Mouse (Mus musculus) gonadal fat pad, adult 2 months (tissue): Measurements from ENCODE around the gene Gm8994. TPM values are rescaled to one million over a fixed set of nuclear protein-coding genes. Genes with fewer than 3 reads are reported as not detected.
"Not testable (repeated sequence)": the region's sequence is repeated elsewhere in the genome, so short reads cannot be mapped to it uniquely, and the experiment has no call there.

Experiments used
- DNase-seq: peaks from one replicate; pipeline ENCODE4 v3.0.0-alpha.2; 2012; ENCODE audit warnings: low read depth
- polyA plus RNA-seq: library from polyadenylated mRNA; depleted of rRNA; stranded (reverse); fragments of >200 nt; gene quantifications from 2 replicates; pipeline ENCODE4 v1.2.3, GENCODE M21; 2012; rRNA removed

The Gm8994 gene
- not detected in 2 replicates for polyA plus RNA-seq

DNA sequence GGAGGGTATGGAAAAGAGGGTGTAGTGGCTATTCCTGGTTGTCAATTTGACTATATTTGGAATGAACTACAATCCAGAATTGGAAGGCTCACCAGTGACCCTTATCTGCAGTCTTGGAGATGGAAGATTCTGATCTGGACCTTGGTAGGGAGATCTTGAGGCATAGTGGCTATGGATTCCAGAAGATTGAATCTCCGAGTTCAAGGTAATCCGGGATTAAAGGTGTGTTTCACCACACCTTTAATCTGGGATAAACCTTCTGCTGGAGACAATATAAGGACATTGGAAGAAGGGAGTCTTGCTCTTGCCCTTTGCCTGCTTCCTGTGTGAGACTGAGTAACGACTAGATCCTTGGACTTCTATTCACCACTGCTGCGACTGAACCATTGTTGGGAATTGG lies at the start of gene Gm8994:
TSS of gene Gm8994 (plus strand) at position 301 of the 400 bp plus-strand sequence.
- DNase-seq = not testable (repeated sequence)

GRCm38 (mm10) chr6:136277685-136278084 lies 49.7 kb upstream of the Gm8994 start:
- DNase-seq = no peak

- no peak for DNase-seq
Observed at GRCm38 (mm10) chr6:136284565-136284964, 42.8 kb upstream of the Gm8994 start.

DNA sequence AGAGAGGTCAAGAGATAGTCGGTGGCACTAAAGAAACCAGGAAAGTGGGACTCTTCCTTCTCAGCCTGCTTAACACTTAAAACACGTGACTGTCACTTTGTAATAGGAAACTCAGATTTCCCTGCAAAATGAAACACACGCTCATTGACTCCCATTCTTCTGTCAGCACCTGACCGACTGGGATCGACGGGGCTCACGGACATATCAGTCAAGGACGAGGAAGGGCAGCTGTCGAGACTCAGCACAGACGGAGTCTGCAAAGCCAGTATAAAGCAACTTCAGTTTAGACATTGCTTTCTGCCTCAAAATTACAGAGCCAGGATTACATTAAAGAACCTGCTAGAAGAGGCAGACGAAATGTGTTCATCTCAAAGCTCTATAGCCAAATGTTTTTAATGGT lies 41.2 kb upstream of the Gm8994 start:
- no peak for DNase-seq

- no peak for DNase-seq
Observed at GRCm38 (mm10) chr6:136286589-136286988, 40.8 kb upstream of the Gm8994 start.

DNA sequence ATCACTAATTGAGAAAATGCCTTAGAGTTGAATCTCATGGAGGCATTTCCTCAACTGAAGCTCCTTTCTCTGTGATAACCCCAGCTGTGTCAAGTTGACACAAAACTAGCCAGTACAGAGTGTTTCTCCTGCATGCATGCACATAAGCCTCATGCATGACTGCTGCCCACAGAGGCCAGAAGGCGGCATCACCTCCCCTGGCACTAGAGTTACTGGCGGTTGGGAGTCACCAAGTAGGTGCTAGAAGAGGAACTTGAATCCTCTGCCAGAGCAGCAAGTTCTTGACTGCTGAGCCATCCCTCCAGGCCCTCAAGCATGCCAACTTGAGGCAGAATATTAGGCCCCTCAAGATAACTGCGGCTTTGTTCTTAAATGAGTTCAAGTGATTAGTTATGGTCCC lies 35.9 kb upstream of the Gm8994 start:
- no peak for DNase-seq

DNA sequence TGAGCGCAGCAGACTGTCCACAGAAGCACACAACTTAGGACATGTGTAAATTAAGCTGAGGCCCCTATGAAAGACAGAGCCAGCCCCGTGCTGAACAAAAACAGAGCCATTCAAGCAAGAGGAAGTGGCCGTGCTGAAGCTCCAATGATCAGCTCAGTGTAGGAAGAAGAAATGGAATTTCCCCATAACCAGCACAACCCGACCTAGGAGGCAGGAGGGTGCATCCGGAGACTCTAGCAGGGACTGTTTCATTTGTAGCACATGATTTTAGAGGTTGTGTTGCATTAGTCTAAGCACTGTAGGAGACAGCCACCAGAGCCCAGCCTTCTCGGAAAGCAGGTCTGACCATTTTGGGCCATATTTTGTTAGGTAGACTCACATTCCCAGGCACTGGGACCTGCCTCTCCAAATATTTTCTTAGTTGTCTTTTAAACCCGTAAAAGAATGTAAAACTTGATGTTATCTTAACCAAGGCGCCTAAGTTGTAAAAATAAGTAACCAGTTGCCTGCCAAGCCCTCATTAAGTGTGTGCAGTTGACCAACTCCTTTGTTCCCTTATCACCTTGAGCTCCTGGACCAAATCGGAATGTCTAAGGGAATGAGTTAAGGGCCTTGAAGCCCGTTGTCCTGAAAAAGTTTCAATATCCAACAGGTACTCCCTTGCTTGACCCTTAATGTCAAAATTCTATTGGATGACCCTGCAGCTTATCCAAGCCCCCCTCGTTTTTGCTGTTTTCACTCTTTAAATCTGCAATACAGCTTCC lies 35.2 kb upstream of the Gm8994 start:
- DNase-seq = no peak

DNA sequence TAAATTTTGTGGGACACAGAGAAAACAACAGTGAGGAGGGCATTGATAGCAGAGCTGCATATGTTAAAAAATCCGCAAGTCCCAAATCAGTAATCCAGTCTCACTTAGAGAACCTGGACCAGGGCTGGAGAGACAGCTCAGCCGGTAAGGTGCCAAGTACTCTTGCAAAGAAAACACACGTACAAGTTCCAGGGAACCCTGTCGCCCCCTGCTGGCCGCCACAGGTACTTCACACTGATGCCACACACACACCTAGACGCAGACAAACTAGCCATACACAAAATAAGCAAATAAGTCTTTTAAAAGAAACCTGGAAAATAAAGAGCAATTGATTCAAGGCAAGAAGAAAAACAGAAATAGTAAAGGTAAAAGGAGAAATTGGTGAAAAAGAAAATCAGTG lies 33.6 kb upstream of the Gm8994 start:
- no peak for DNase-seq

DNA sequence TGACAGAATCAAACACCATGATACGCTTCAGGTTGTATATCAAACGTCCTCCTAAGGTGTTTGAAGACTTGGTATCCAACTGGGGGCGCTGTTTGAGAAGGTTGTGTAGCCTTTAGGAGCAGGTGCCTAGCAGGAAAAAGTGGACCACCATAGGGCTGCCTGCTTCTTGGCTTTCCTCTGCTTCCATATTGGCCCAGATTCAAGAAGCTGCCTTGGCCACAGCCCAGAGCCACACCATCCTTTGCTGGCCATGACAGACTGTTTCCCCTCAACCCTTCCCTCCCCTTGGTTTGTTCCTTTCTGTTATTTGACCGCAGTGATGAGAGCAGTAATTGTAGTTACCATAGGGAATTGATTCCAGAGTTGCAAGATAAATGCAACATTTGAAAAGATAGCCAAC lies 31.5 kb upstream of the Gm8994 start:
- DNase-seq = no peak

DNA sequence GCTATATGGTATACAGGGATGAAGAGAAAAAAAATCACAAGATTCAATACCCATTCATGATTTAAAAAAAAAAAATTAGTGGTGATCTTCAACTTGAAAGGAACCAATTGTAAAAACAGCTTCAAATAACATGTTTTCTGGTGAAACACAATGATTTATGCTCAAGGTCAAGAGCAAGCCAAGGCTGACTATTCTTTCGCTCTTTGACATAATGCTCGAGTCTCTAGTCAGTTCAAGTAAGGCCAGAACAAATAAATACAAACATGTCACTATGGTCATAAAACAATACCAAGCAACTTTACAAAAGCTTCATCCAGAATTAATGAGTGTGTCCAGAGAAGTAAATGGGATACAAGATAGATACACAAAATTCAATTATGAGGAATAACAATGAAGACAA lies 31.1 kb upstream of the Gm8994 start:
- no peak for DNase-seq

DNA sequence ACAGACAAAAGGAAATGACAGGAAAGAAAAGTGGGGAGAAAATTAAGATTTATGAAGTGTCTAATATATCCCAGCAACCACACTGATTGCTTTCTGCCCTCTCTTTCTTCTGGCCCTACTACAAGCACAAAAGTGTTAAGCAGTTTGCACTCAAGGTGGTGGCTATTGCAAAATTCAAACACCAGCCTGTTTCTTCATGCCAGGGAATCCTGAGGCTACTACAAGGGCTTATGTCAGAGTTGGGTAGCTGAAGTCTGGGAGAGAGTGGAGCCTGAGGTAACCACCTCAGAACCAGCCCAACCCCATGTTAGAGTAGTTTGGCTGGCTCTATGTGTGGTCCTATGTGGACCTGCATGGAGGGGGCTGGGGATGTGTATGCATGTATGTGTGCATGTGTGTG lies 23.8 kb upstream of the Gm8994 start:
- peak; percentile 23 for DNase-seq

DNA sequence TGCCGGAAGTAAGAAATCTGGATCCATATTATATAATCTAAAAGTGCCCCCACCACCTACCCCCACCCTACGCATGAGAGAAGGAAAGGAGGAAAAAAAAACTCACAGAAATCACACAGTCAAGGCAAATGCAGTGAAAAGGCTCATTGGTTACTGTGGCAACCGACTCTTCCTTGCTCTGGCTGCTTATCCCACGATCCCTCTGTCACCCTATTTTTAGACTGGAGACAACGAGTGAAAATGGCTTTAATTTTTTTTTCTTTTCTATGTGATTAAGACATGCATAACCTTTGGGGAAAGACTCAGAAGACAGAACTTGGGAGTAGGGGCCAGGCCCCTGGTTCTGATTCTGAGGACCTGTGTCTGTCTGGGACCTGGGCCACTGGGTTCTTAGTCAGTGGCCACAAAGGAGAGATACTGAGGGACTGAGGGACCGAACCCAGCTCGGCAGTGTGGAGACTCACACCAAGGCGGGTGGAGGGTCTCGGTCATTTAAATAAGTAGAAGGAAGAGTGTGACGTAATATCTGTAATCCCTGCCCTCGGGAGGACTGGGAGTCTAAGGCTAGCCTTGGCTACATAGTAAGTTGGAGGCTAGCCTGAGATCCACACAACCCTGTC lies 22.9 kb upstream of the Gm8994 start:
- DNase-seq = no peak

DNA sequence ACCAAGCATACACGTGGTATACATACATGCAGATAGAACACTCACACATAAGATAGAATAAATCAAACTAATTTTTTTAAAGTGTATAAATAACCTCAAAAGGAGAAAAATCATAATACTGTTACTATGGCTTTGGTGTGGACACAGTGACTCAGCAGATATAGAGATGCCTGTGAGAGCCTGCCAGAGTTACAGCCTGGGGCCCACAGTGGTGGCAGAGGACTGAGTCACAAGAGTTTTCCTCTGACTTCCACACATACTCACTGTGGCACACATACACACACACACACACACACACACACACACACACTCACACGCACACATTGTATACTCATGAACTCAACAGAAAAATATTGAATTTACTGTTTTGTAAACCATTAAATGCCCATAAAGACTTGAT lies 17.9 kb upstream of the Gm8994 start:
- no peak for DNase-seq

DNA sequence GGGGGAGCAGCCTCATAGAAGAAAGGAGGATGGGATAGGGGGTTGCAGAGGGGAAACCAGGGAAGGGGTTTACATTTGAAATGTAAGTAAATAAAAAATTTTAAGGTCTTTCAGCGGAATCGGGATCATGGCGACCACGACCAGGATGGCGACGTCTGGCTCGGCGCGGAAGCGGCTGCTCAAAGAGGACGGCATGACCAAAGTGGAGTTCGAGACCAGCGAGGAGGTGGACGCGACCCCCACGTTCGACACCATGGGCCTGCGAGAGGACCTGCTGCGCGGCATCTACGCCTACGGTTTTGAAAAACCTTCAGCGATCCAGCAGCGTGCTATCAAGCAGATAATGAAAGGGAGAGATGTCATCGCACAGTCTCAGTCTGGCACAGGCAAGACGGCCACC lies 1.1 kb downstream of the Gm8994 start:
- not testable (repeated sequence) for DNase-seq

DNA sequence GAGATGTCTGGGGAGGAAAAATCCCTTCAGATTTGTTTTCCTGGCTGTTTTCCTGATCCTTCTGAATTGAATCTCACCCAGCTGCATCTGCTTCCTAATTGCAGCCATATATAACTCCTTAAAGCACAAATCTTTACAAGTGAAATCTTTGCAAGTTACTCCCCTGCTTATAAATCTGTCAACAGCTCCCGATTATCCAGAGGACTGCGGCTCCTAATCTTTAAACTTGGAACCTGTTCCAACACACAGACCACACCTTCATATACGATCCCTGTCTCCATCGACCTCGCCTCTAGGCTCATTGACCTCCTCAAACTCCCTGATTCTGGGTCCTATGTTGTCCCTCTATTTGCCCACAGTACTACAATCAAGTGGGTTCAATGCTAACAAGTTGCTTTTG lies 13.3 kb downstream of the Gm8994 start:
- no peak for DNase-seq

DNA sequence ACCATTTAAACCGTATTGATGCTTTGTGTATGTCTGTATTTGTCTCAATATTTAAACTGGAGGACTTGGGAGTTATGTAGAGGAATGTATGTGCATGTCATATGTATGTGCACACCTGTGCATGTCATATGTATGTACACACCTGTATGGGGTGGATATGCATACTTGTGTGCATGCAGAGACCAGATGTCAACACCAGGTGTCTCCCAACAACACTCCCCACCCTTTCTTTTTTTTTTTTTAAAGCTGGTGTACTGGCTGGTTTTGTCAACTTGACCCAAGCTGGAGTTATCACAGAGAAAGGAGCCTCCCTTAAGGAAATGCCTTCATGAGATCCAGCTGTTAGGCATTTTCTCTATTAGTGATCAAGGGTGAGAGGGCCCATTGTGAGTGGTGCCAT lies 13.8 kb downstream of the Gm8994 start:
- no peak for DNase-seq

DNA sequence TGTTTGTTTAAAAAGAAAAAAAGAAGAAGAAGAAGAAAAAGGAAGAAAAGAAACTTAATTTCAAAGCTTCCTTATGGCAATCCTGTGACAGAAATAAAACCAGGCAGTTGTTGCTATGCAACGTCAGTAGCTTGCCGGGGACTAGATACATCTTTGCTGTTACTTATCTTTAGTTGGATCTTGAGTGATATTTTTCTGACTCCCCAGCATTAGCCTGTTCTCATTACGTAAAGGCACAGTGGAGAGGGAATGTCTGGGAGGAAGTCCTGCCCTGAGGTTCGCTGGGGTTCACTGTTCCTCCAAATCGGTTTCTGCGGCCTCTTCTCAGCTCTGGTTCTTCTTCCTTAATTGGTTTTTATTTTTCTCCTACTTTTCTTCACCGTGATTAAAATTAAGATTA lies 16.5 kb downstream of the Gm8994 start:
- no peak for DNase-seq

- DNase-seq = no peak
Observed at GRCm38 (mm10) chr6:136345034-136345433, 17.7 kb downstream of the Gm8994 start.

DNA sequence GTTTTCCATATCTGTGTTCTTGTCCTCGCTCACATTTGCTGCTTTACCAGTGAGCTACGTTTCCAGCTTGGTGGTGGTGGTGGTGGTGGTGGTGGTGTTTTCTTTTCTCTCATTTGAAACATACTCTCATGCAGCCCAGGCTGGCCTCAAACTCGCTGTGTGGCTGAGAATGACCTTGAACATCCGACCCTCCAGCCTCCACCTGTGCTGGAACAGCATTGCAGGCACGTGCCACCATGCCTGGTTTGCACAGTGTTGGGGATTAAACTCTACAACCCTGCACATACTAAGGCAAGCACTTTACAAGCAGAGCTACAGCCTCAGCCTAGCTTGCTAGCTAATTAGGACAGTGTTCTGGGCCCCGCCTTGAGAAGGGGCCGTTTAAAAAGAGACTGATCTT lies 18.3 kb downstream of the Gm8994 start:
- no peak for DNase-seq

DNA sequence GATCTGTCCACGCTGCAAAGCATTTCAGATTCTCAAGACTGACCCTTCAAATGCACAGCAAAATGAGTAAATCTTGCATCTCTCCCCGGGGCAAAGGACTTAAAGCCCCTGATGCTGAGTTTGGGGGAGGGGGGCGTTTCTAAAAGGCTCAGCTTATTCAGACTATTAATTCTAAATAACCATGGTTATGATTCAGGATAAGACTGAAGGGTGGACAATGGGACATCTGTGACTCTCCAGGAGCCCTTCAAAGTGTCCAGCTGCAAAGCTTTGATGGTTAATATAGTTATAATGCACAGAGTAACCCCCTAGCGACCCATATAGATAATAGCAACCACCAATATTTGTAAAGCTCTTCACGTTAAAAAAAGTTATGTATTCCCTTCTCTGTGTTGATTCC lies 19.7 kb downstream of the Gm8994 start:
- DNase-seq = no peak

DNA sequence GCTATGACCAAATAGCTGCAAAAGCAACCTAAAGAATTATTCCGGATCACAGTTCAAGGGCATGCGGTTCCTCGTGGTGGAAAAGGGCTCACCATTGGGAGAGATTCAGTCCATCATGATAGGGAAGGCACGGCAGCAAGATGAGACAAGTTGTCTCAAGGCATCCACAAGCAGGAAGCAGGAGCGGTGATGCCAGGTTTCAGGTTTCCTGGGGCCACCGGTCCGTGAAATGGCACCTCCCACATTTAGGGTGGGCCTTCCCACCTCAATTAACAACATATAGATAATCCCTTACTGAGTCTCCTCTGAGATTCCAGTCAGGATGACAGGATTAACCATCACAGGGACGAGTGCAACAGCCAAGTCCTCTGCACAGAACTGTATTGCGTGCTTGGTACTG lies 20.3 kb downstream of the Gm8994 start:
- no peak for DNase-seq

DNA sequence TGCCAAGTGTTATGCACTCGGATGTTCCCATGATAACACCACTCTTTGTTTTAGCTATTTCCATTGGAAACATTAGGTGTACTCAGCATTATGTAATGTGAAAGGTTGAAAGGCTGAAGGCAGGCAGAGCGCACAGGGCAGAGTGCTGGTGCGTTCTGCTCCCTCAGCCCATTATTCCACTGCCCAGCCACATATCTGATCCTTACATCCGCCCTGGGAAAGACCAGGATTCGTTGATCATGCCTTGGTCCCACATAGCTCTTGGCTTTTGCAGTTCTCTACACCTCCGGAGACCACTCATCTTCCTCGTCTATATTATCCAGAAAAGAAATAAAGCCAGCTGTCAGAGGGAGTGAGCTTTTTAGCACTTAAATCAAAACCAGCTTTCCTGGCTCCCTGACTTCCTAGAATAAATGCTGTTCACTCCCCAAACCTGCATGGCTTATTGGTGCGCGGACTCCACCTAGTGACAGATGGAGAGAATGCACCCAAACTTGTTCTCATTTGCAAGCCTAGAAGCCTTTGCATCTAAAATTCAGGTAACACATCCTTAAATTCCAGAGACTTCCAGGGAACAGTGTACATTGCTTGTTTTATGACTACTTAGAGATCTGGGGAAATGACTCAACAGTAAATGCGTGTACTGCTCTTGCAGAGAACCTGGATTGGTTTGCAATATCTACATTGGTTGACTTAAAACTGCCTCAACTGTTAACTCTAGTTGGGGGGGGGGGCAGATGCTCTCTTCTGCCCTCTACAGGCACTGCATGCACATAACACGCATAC lies 26.3 kb downstream of the Gm8994 start:
- peak; percentile 2 for DNase-seq

DNA sequence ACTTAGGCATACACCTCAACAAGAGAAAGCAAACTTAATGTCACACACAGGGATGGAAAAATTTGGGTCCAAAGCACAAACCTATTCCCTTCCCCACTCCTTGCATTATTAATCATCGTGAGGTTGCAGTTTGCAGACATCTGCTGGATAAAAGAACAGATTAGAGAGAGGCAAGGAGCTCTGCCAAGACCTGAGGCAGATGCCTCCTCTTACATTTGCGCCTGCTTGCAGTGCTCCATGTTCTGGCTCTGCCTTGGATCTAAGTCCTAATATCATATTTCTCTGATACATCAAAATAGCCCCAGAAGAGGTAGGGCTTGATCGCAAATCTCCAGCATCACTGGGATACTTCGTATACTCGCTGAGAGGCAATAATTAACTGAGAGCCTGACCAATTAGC lies 31.1 kb downstream of the Gm8994 start:
- DNase-seq = no peak
